Mouse (Mus musculus): Measurements from ENCODE around the gene Spsb4. TPM values are rescaled to one million over a fixed set of nuclear protein-coding genes. Genes with fewer than 3 reads are reported as not detected.

Gene Spsb4
- total and polyA plus RNA-seq, 3 experiments: not detected

- Histone ChIP-seq H3K4me1 (ENCODE audit: control insufficient read depth in 1 of 2, insufficient read depth in 2 of 2, low read length in 2 of 2) (no peaks in the 10 kb centered on the region), H3K36me3 (ENCODE audit: control insufficient read depth in 1 of 2, insufficient read depth in 2 of 2, low read length in 2 of 2) (no peaks in the 10 kb centered on the region), H3K9me3 (replicated peaks; ENCODE audit: insufficient read depth, low read length) (no peaks in the 10 kb centered on the region), H3K27ac (ENCODE audit: control insufficient read depth, low read depth, low read length) (no peak overlapping the region), H3K79me2 (ENCODE audit: control insufficient read depth, insufficient read depth, low read length, poor library complexity) (no peaks in the 10 kb centered on the region), H3K4me3 (ENCODE audit: control insufficient read depth in 1 of 2, insufficient read depth in 1 of 2, low read depth in 2 of 2, low read length in 2 of 2) (no peak overlapping the region), H3K9ac (ENCODE audit: control insufficient read depth, low read depth, low read length, poor library complexity, severe bottlenecking) (no peak overlapping the region), H3K27me3 (ENCODE audit: control insufficient read depth in 1 of 2, insufficient read depth in 2 of 2, low read length in 2 of 2) (no peaks in the 10 kb centered on the region)
- TF ChIP-seq USF1 (IDR thresholded peaks at IDR 0.05; ENCODE audit: low read depth, low read length) (no peak), BHLHE40 (IDR thresholded peaks at IDR 0.05; ENCODE audit: borderline replicate concordance, low read depth, low read length) (no peak), USF2 (IDR thresholded peaks at IDR 0.05; ENCODE audit: borderline replicate concordance in 1 of 2, insufficient read depth in 1 of 2, low read depth in 1 of 2, low read length in 2 of 2) (no peak), CHD2 (IDR thresholded peaks at IDR 0.05; ENCODE audit: low read length) (no peak), MXI1 (IDR thresholded peaks at IDR 0.05; ENCODE audit: low read depth, low read length) (no peak), E2F4 (IDR thresholded peaks at IDR 0.05; ENCODE audit: borderline replicate concordance, low read depth, low read length) (no peak), MAX (IDR thresholded peaks at IDR 0.05; ENCODE audit: low read length) (no peak), CHD1 (IDR thresholded peaks at IDR 0.05; ENCODE audit: low read depth, low read length) (no peak), JUND (IDR thresholded peaks at IDR 0.05; ENCODE audit: low read depth, low read length) (no peak), ZC3H11A (IDR thresholded peaks at IDR 0.05; ENCODE audit: low read depth, low read length) (no peak), TAL1 (IDR thresholded peaks at IDR 0.05; ENCODE audit: low read length) (no peak), ZKSCAN1 (IDR thresholded peaks at IDR 0.05; ENCODE audit: low read depth, low read length) (no peak), TCF12 (IDR thresholded peaks at IDR 0.05; ENCODE audit: low read depth, low read length) (no peak), NRF1 (IDR thresholded peaks at IDR 0.05; ENCODE audit: insufficient read depth, low read depth, low read length, poor library complexity, severe bottlenecking) (no peak), SMC3 (IDR thresholded peaks at IDR 0.05; ENCODE audit: low read depth, low read length) (no peak), POLR2A (IDR thresholded peaks at IDR 0.05; ENCODE audit: control insufficient read depth in 1 of 2, insufficient read depth in 1 of 2, low read depth in 1 of 2, low read length in 2 of 2, poor library complexity in 1 of 2) (no peak), ETS1 (IDR thresholded peaks at IDR 0.05; ENCODE audit: low read depth, low read length) (no peak), RCOR1 (IDR thresholded peaks at IDR 0.05; ENCODE audit: low read depth, low read length) (no peak), POLR2AphosphoS2 (IDR thresholded peaks at IDR 0.05; ENCODE audit: low read length) (no peak), KAT2A (conservative IDR thresholded peaks at IDR 0.05; ENCODE audit: low read depth, low read length) (no peak)
- no peak for DNase-seq (ENCODE audit: low read depth, low spot score)
These were observed 8.7 kb upstream of the Spsb4 start for GRCm38 (mm10) chr9:97027361-97027760.

- TF ChIP-seq ZC3H11A (IDR thresholded peaks at IDR 0.05; ENCODE audit: low read depth, low read length) (no peak), ZMIZ1 (IDR thresholded peaks at IDR 0.05; ENCODE audit: low read depth, low read length) (no peak), USF2 (IDR thresholded peaks at IDR 0.05; ENCODE audit: borderline replicate concordance in 1 of 2, insufficient read depth in 1 of 2, low read depth in 1 of 2, low read length in 2 of 2) (no peak), TCF12 (IDR thresholded peaks at IDR 0.05; ENCODE audit: low read depth, low read length) (no peak), ETS1 (IDR thresholded peaks at IDR 0.05; ENCODE audit: low read depth, low read length) (no peak), ELF1 (IDR thresholded peaks at IDR 0.05; ENCODE audit: low read depth, low read length) (no peak), TAL1 (IDR thresholded peaks at IDR 0.05; ENCODE audit: low read length) (no peak), CHD1 (IDR thresholded peaks at IDR 0.05; ENCODE audit: low read depth, low read length) (no peak), MAZ (IDR thresholded peaks at IDR 0.05; ENCODE audit: low read depth, low read length) (no peak), MYC (IDR thresholded peaks at IDR 0.05; ENCODE audit: low read depth, low read length) (no peak), GABPA (IDR thresholded peaks at IDR 0.05; ENCODE audit: low read depth, low read length) (no peak), MEF2A (IDR thresholded peaks at IDR 0.05; ENCODE audit: extremely low read depth, insufficient replicate concordance, low read depth, low read length, poor library complexity, severe bottlenecking) (no peak), E2F4 (IDR thresholded peaks at IDR 0.05; ENCODE audit: borderline replicate concordance, low read depth, low read length) (no peak), JUND (IDR thresholded peaks at IDR 0.05; ENCODE audit: low read depth, low read length) (no peak), TBP (IDR thresholded peaks at IDR 0.05; ENCODE audit: low read depth, low read length) (no peak), MYB (IDR thresholded peaks at IDR 0.05; ENCODE audit: low read depth, low read length) (no peak), NELFE (IDR thresholded peaks at IDR 0.05; ENCODE audit: low read depth, low read length) (no peak)
- H3K36me3 ChIP-seq (ENCODE audit: control insufficient read depth in 1 of 2, insufficient read depth in 2 of 2, low read length in 2 of 2): no peaks in the 10 kb centered on the region
- H3K79me2 ChIP-seq (ENCODE audit: control insufficient read depth, insufficient read depth, low read length, poor library complexity): no peaks in the 10 kb centered on the region
- H3K4me3 ChIP-seq (ENCODE audit: control insufficient read depth in 1 of 2, insufficient read depth in 1 of 2, low read depth in 2 of 2, low read length in 2 of 2): no peak overlapping the region
- H3K4me1 ChIP-seq (ENCODE audit: control insufficient read depth in 1 of 2, insufficient read depth in 2 of 2, low read length in 2 of 2): no peaks in the 10 kb centered on the region
- H3K27me3 ChIP-seq (ENCODE audit: control insufficient read depth in 1 of 2, insufficient read depth in 2 of 2, low read length in 2 of 2): no peaks in the 10 kb centered on the region
- DNase-seq (ENCODE audit: low read depth, low spot score): no peak
- H3K9ac ChIP-seq (ENCODE audit: control insufficient read depth, low read depth, low read length, poor library complexity, severe bottlenecking): no peak overlapping the region
- no peaks in the 10 kb centered on the region for H3K9me3 ChIP-seq (replicated peaks; ENCODE audit: insufficient read depth, low read length)
- no peak overlapping the region for H3K27ac ChIP-seq (ENCODE audit: control insufficient read depth, low read depth, low read length)
These were observed 7.4 kb upstream of the Spsb4 start for GRCm38 (mm10) chr9:97026006-97026405.

All from MEL (cell line).